Mouse (Mus musculus) forebrain, embryonic 14.5 days (tissue): ENCODE results near the gene Ptges2. TPM values are rescaled to one million over a fixed set of nuclear protein-coding genes. Genes with fewer than 3 reads are reported as not detected.

Experiments
- ATAC-seq: fragments of 200-750 bp; cut with Nextera tagmentation; 2 replicates; pipeline ENCODE4 v1.8.0; 2017; ENCODE audit warnings: mild to moderate bottlenecking, moderate library complexity
- DNase-seq: peaks from one replicate; pipeline ENCODE4 v3.0.0-alpha.2; 2015; ENCODE audit warnings: low spot score
- H3K27ac ChIP-seq: fragments of 300-500 bp; sonication (generic); 2 replicates; pipeline ENCODE4 v1.5.1; 2014; ENCODE audit warnings: low read depth, mild to moderate bottlenecking, control low read depth, low read length, moderate library complexity
- H3K27me3 ChIP-seq: fragments of 300-500 bp; sonication (generic); replicated peaks from 2 replicates; pipeline ENCODE4 v1.6.1; 2014; ENCODE audit warnings: low read length, control low read depth, mixed read lengths; ENCODE audit not compliant: control insufficient read depth, insufficient read depth
- H3K36me3 ChIP-seq: fragments of 300-500 bp; sonication (generic); 2 replicates; pipeline ENCODE4 v1.6.1; 2014; ENCODE audit warnings: low read length, control low read depth; ENCODE audit not compliant: control insufficient read depth, insufficient read depth
- H3K4me1 ChIP-seq: fragments of 300-500 bp; sonication (generic); 2 replicates; pipeline ENCODE4 v1.6.1; 2014; ENCODE audit warnings: antibody characterized with exemption, low read length, control low read depth; ENCODE audit not compliant: control insufficient read depth, insufficient read depth
- H3K4me2 ChIP-seq: fragments of 300-500 bp; sonication (generic); 2 replicates; pipeline ENCODE4 v1.6.1; 2014; ENCODE audit warnings: mild to moderate bottlenecking, control low read depth, low read length
- H3K4me3 ChIP-seq: fragments of 300-500 bp; sonication (generic); 2 replicates; pipeline ENCODE4 v1.5.1; 2014; ENCODE audit warnings: low read depth, low read length, control low read depth
- H3K9ac ChIP-seq: fragments of 300-500 bp; sonication (generic); 2 replicates; pipeline ENCODE4 v1.6.1; 2014; ENCODE audit warnings: mild to moderate bottlenecking, low read length, control low read depth, moderate library complexity
- H3K9me3 ChIP-seq: fragments of 300-500 bp; sonication (generic); replicated peaks from 2 replicates; pipeline ENCODE4 v1.6.1; 2016; ENCODE audit warnings: low read length, control low read depth, mixed read lengths; ENCODE audit not compliant: control insufficient read depth
- WGBS: fragments of 180-500 bp; shearing (Covaris S2); extraction: QIAGEN DNeasy Blood & Tissue Kit; methylation state at CpG from one replicate; pipeline ENCODE4 v1.1.7; 2014; 5-methylcytosine and 5-hydroxymethylcytosine counted together
- polyA plus RNA-seq: library from polyadenylated mRNA; unstranded; fragments of >200 nt; fragmentation: Nextera tagmentation; extraction: Ambion mirVana; gene quantifications from 2 replicates; pipeline ENCODE4 v1.2.1, GENCODE M21; 2014

The Ptges2 gene
- polyA plus RNA-seq, 1 experiment from 2014 or later = 42.2 TPM

DNA sequence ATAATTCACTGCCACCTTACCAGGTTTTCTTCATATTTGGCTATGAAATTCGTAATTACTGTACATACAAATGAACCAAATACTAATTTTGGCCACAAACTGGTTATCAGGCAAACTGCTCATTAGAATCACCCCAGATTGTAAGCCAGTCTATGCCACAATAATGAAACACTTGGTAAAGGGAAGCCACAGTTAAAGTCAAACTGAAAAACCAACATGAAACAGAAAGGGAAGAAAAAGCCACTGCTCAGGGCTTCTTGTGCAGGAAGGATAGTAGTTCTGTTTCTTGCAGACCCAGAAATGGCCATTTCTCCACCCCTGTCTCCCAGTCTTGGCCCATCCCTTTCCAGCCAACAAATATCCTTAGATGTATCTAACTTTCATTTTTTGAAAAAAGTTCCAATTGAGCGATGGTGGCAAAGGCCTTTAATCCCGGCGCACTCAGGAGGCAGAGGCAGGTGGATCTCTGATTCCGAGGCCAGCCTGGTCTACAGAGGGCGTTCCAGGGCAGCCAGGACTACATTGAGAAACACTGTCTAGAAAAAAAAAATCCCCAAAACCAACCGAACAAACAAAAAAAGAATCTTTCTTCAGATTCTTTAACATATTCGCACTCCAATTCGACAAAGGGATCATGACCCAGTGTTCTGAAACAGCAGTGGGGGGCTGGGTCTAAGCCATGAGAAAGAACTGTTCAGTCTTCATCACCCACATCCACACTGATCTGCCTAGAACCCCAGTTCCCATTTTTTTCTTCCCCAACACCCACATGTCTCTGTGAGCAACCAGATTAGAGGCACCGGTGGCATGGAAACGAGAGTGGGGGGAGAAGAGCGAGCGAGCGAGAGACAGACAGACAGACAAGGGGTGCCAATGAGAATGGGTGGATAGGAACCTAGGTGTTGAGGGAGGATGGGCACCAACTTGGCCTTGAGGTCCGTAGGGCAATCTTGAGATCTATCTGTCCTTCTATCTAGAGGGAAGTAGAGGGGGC is 54.4 kb downstream of the Ptges2 start, which contains the start of gene Naif1:
Gene Naif1 (plus strand): TSS at position 697 of the 994 bp plus-strand sequence.
- ATAC-seq (no peak), DNase-seq (no peak)
- Histone ChIP-seq H3K4me1 (peaks cover 22% of the 10 kb centered on the region; the same call in 1 of the 2 replicates), H3K36me3 (peaks cover 4% of the 10 kb centered on the region; the same call in 1 of the 2 replicates), H3K4me2 (peak within 1 kb of the TSS; percentile 50), H3K27ac (peak within 1 kb of the TSS; percentile 94), H3K27me3 (no peaks in the 10 kb centered on the region), H3K9ac (peak within 1 kb of the TSS; percentile 60), H3K9me3 (no peaks in the 10 kb centered on the region), H3K4me3 (peak within 1 kb of the TSS; percentile 82)
- 79% methylated on average over 15 of the region's 15 CpGs for WGBS

DNA sequence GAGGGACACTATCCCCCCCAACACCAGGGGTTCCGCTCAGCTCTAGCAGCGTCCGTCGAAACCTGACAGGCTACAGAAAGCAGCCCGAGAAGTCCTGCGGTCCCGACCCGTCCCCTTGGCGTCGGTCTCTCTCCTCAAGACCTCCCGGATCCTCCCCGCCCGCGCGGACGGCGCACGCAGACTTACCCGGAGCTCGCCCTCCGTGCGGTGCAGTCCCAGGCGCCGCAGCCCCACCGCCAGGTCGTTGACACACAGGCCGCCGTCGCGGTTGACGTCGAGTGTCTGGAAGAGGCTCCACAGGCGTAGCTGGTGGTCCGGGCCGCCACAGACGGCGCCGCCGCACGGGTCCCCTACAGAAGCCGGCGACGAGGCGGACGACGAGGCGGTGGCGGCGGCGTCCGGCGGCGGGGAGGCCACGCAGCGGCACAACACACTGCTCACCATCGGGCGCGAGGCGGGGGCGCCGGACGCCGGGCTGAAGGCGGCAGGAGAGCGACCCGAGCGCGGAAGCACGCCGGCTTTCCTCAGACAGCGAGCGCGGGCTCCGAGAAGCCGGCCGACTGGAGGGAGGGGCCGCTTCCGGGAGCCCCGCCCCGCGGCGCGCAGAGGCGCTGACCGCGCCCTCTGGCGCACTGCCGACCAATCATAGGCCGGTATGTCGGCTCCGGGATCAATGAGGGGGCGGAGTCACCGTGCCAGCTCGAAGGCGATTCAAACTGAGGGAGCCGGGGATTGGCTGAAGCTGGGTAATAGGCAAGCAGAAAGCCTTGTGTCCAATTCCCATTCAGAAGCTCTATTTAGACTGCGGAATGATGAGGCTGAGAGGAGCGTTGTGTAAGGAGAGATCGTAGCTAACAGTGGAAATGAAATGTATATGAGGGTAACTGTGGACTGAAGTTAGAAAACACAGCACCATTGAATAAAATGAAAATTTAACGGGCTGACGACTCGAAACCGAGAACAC is 55.5 kb downstream of the Ptges2 start, which contains the start of gene Slc25a25:
Gene Slc25a25 (minus strand): TSS at position 565 of the 964 bp plus-strand sequence.
- peaks cover 5% of the 10 kb centered on the region for H3K36me3 ChIP-seq
- no peaks in the 10 kb centered on the region for H3K9me3 ChIP-seq
- H3K4me1 ChIP-seq = peaks cover 22% of the 10 kb centered on the region; the same call in 1 of the 2 replicates
- no peaks in the 10 kb centered on the region for H3K27me3 ChIP-seq
- peak within 1 kb of the TSS; percentile 94 for H3K27ac ChIP-seq
- peak; percentile 99 for DNase-seq
- WGBS = under 1% methylated on average over 103 of the region's 103 CpGs
- peak within 1 kb of the TSS; percentile 60 for H3K9ac ChIP-seq
- peak within 1 kb of the TSS; percentile 82 for H3K4me3 ChIP-seq
- ATAC-seq = peak; percentile 91
- H3K4me2 ChIP-seq = peak within 1 kb of the TSS; percentile 50

DNA sequence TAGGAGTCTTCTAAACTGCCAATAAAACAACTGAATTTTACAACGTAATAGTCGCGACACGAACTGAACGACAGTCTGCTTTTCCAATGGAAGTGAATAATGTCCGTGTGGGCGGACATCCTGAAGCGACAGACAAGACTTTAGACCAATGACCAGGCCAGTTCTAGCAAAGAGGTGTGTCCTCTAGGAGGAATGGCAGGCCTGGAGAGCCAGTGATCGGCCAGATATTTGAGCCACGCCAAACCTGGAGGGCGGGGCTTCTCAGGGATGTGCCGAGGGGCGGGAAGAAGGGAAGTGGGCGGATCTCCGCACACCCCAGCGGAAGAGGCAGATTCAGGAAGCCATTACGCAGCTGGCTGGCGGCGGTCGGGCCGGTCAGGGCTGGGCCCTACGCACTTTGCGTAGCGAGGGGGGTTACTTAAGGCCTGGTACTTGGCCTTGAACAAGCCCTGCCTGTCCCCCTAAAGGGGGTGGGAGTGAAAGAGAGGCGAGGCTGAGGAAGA is 56.2 kb downstream of the Ptges2 start:
- H3K4me2 ChIP-seq = peak overlapping the region; percentile 50
- peaks cover 22% of the 10 kb centered on the region; the same call in 1 of the 2 replicates for H3K4me1 ChIP-seq
- peak overlapping the region; percentile 60 for H3K9ac ChIP-seq
- H3K4me3 ChIP-seq = peak overlapping the region; percentile 82
- no peaks in the 10 kb centered on the region for H3K27me3 ChIP-seq
- ATAC-seq = peak; percentile 94
- peak; percentile 100 for DNase-seq
- H3K27ac ChIP-seq = peak overlapping the region; percentile 94
- H3K9me3 ChIP-seq = no peaks in the 10 kb centered on the region
- H3K36me3 ChIP-seq = peaks cover 9% of the 10 kb centered on the region
- under 1% methylated on average over 25 of the region's 25 CpGs for WGBS

- DNase-seq = no peak
- 0 out of 2 replicates have a peak, but pooled peaks have one; percentile 0 for ATAC-seq
- Histone ChIP-seq H3K9ac (no peak overlapping the region), H3K9me3 (no peaks in the 10 kb centered on the region), H3K4me1 (peaks cover 19% of the 10 kb centered on the region; the same call in 1 of the 2 replicates), H3K36me3 (peaks cover 9% of the 10 kb centered on the region), H3K27me3 (no peaks in the 10 kb centered on the region), H3K27ac (no peak overlapping the region), H3K4me2 (peak overlapping the region; percentile 36), H3K4me3 (peak overlapping the region; percentile 12)
- 96% methylated on average over 16 of the region's 16 CpGs for WGBS
Measured at GRCm38 (mm10) chr2:32452441-32452971, 56.8 kb downstream of the Ptges2 start.

- H3K4me1 ChIP-seq = peaks cover 18% of the 10 kb centered on the region; the same call in 1 of the 2 replicates
- no peak overlapping the region for H3K27ac ChIP-seq
- no peak overlapping the region for H3K9ac ChIP-seq
- H3K27me3 ChIP-seq = no peaks in the 10 kb centered on the region
- ATAC-seq (no peak), DNase-seq (no peak)
- no peaks in the 10 kb centered on the region for H3K9me3 ChIP-seq
- H3K4me3 ChIP-seq = no peak overlapping the region
- 90% methylated on average over 5 of the region's 5 CpGs for WGBS
- H3K4me2 ChIP-seq = no peak overlapping the region
- H3K36me3 ChIP-seq = peaks cover 9% of the 10 kb centered on the region
Measured at GRCm38 (mm10) chr2:32453641-32454303, 58.1 kb downstream of the Ptges2 start.

GRCm38 (mm10) chr2:32454633-32455032 is 58.9 kb downstream of the Ptges2 start:
- Histone ChIP-seq H3K36me3 (peaks cover 9% of the 10 kb centered on the region), H3K4me2 (no peak overlapping the region), H3K4me1 (peaks cover 14% of the 10 kb centered on the region; the same call in 1 of the 2 replicates), H3K27me3 (no peaks in the 10 kb centered on the region), H3K27ac (no peak overlapping the region), H3K9ac (no peak overlapping the region), H3K4me3 (no peak overlapping the region), H3K9me3 (no peaks in the 10 kb centered on the region)
- ATAC-seq (no peak), DNase-seq (no peak)
- WGBS = 86% methylated on average over 10 of the region's 10 CpGs

DNA sequence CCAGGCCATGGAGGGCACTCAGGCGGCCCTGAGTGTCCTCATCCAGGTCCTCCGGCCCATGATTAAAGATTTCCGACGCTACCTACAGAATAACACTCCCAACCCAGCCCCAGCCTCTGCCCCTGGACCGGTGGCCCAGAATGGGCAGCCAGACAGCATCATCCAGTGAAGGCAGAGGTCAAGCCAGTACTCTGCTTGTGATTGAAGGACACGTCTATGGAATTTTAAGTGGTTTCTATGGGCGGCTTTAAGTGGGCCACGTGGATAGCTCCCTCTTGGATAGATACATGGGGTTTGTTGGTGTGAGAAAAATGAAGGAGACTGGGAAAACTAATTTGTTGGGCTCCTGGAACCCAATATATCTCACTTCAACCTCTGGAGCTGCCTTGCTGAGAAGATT is 59.4 kb downstream of the Ptges2 start:
- DNase-seq = no peak
- Histone ChIP-seq H3K4me2 (no peak overlapping the region), H3K9me3 (no peaks in the 10 kb centered on the region), H3K9ac (no peak overlapping the region), H3K4me1 (peaks cover 10% of the 10 kb centered on the region; the same call in 1 of the 2 replicates), H3K4me3 (no peak overlapping the region), H3K27ac (no peak overlapping the region), H3K36me3 (peaks cover 9% of the 10 kb centered on the region), H3K27me3 (no peaks in the 10 kb centered on the region)
- WGBS = 95% methylated on average over 8 of the region's 8 CpGs
- ATAC-seq = no peak
